Mouse (Mus musculus) forebrain, embryonic 13.5 days (tissue): Measurements from ENCODE around the gene Mup22. TPM values are rescaled to one million over a fixed set of nuclear protein-coding genes. Genes with fewer than 3 reads are reported as not detected.
"Not testable (repeated sequence)": the region's sequence is repeated elsewhere in the genome, so short reads cannot be mapped to it uniquely, and the experiment has no call there.

Experiments used
- ATAC-seq: fragments of 200-750 bp; cut with Nextera tagmentation; 2 replicates; pipeline ENCODE4 v1.8.0; 2017
- H3K27ac ChIP-seq: fragments of 300-500 bp; sonication (generic); 2 replicates; pipeline ENCODE4 v1.5.1; 2015; ENCODE audit warnings: inconsistent platforms, mild to moderate bottlenecking, moderate library complexity
- H3K27me3 ChIP-seq: fragments of 300-500 bp; sonication (generic); 2 replicates; pipeline ENCODE4 v1.6.1; 2015; ENCODE audit warnings: mild to moderate bottlenecking, inconsistent platforms
- H3K36me3 ChIP-seq: fragments of 300-500 bp; sonication (generic); 2 replicates; pipeline ENCODE4 v1.6.1; 2015; ENCODE audit warnings: mild to moderate bottlenecking, inconsistent platforms; ENCODE audit not compliant: poor library complexity, severe bottlenecking
- H3K4me1 ChIP-seq: fragments of 300-500 bp; sonication (generic); 2 replicates; pipeline ENCODE4 v1.6.1; 2015; ENCODE audit warnings: inconsistent platforms
- H3K4me2 ChIP-seq: fragments of 300-500 bp; sonication (generic); 2 replicates; pipeline ENCODE4 v1.6.1; 2015; ENCODE audit warnings: inconsistent platforms, mild to moderate bottlenecking, moderate library complexity
- H3K4me3 ChIP-seq: fragments of 300-500 bp; sonication (generic); 2 replicates; pipeline ENCODE4 v1.5.1; 2015; ENCODE audit warnings: mild to moderate bottlenecking, inconsistent platforms
- H3K9ac ChIP-seq: fragments of 300-500 bp; sonication (generic); 2 replicates; pipeline ENCODE4 v1.6.1; 2015; ENCODE audit warnings: mild to moderate bottlenecking, inconsistent platforms
- H3K9me3 ChIP-seq: fragments of 300-500 bp; sonication (generic); replicated peaks from 2 replicates; pipeline ENCODE4 v1.6.1; 2016; ENCODE audit warnings: inconsistent platforms
- WGBS: fragments of 180-500 bp; shearing (Covaris S2); methylation state at CpG from one replicate; pipeline ENCODE4 v1.1.7; 2015; 5-methylcytosine and 5-hydroxymethylcytosine counted together
- polyA plus RNA-seq: library from polyadenylated mRNA; unstranded; fragments of >200 nt; fragmentation: Nextera tagmentation; extraction: Ambion mirVana; gene quantifications from 2 replicates; pipeline ENCODE4 v1.2.1, GENCODE M21; 2015

Mup22 gene
- polyA plus RNA-seq = not detected in 2 replicates

DNA sequence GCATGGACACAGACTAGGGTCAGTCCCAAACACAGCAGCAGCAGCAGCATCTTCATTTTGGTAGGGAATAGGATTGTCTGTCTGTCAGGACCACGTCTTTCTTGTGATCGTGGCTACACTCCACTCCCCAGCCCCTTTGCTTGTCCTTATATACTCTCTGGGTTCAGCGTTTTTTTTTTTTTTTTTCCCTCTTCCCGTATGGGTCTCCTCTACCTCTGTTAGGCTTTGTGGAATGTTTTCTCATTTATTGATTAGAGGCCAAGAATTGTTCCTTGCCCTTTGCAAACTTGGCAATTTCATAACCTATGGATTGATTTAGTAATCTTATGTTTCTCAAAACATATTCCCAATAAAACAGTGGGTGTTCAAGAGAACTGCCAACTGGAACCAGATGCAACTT, at the start of gene Mup22:
Mup22 (minus strand) TSS at position 101 of the 400 bp plus-strand sequence.
- 93% methylated on average over 3 of the region's 4 CpGs for WGBS
- not testable (repeated sequence) for H3K4me3 ChIP-seq, ATAC-seq, H3K27me3 ChIP-seq, H3K9ac ChIP-seq, H3K4me1 ChIP-seq, H3K36me3 ChIP-seq, H3K27ac ChIP-seq, H3K4me2 ChIP-seq, H3K9me3 ChIP-seq

DNA sequence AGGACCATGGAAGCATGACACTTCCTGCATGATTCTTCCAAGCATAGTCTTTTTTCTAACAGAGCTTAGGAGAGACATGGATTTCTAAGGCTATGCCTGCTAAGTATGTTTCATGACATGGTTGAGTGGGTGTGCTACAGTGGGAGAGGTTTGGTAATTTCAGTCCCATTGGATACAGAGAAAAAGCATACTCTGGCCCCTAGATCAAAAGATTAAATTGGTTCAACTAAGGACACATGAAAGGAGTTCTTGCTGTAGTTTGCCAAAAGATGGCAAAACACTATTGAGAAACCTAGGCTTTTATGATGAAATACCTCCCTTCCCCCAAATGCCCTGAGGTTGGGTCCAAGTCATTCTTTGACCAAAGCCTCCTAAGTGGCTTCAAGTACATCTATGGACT, 19.6 kb upstream of the Mup22 start:
- not testable (repeated sequence) for H3K27me3 ChIP-seq, H3K36me3 ChIP-seq, ATAC-seq, H3K4me3 ChIP-seq, H3K9me3 ChIP-seq, H3K27ac ChIP-seq, H3K4me2 ChIP-seq, H3K4me1 ChIP-seq, H3K9ac ChIP-seq

Other genes starting within 250 kb of the Mup22 start
- gene Mup10, start 239.3 kb downstream of the Mup22 start, polyA plus RNA-seq = not detected in 2 replicates
- gene Mup11, start 159.1 kb downstream of the Mup22 start, polyA plus RNA-seq = not detected in 2 replicates
- gene Mup12, start 80.1 kb downstream of the Mup22 start, polyA plus RNA-seq = not detected in 2 replicates